Mouse (Mus musculus): ENCODE results near the gene Hexim2. TPM values are rescaled to one million over a fixed set of nuclear protein-coding genes. Genes with fewer than 3 reads are reported as not detected.
A peak's percentile ranks its signal among the peaks of the same experiment; 100 is the strongest.

Gene Hexim2
- polyA plus RNA-seq, 1 experiment from 2014 or later: 6.8 TPM

GRCm38 (mm10) chr11:103099352-103099940, 32.8 kb upstream of the Hexim2 start:
- Histone ChIP-seq H3K27me3 (replicated peaks; ENCODE audit: control insufficient read depth, insufficient read depth, low read length) (peaks cover 23% of the 10 kb centered on the region), H3K9ac (ENCODE audit: low read depth, low read length) (no peak overlapping the region), H3K36me3 (ENCODE audit: control insufficient read depth, insufficient read depth, low read length) (no peaks in the 10 kb centered on the region), H3K9me3 (ENCODE audit: control insufficient read depth, low read length) (no peaks in the 10 kb centered on the region), H3K4me3 (ENCODE audit: low read depth, low read length) (no peak overlapping the region), H3K4me2 (ENCODE audit: low read depth, low read length) (no peak overlapping the region), H3K4me1 (ENCODE audit: control insufficient read depth, insufficient read depth, low read length) (peaks cover 20% of the 10 kb centered on the region), H3K27ac (replicated peaks; ENCODE audit: low read depth, low read length) (no peak overlapping the region)
- ATAC-seq (ENCODE audit: low read depth): no peak
- no peak for DNase-seq (ENCODE audit: low spot score)
- whole genome bisulfite sequencing: 45% methylated on average over 12 of the region's 12 CpGs

GRCm38 (mm10) chr11:103100361-103100760, 31.9 kb upstream of the Hexim2 start:
- peaks cover 23% of the 10 kb centered on the region for H3K27me3 ChIP-seq (replicated peaks; ENCODE audit: control insufficient read depth, insufficient read depth, low read length)
- 74% methylated on average over 8 of the region's 8 CpGs for WGBS
- ATAC-seq (ENCODE audit: low read depth) (no peak), DNase-seq (ENCODE audit: low spot score) (no peak)
- H3K4me1 ChIP-seq (ENCODE audit: control insufficient read depth, insufficient read depth, low read length): peaks cover 20% of the 10 kb centered on the region
- H3K27ac ChIP-seq (replicated peaks; ENCODE audit: low read depth, low read length): no peak overlapping the region
- no peak overlapping the region; the same call in 1 of the 2 replicates for H3K4me3 ChIP-seq (ENCODE audit: low read depth, low read length)
- H3K9ac ChIP-seq (ENCODE audit: low read depth, low read length): no peak overlapping the region
- no peaks in the 10 kb centered on the region for H3K36me3 ChIP-seq (ENCODE audit: control insufficient read depth, insufficient read depth, low read length)
- H3K4me2 ChIP-seq (ENCODE audit: low read depth, low read length): no peak overlapping the region
- H3K9me3 ChIP-seq (ENCODE audit: control insufficient read depth, low read length): no peaks in the 10 kb centered on the region

- 0% methylated on average over 26 of the region's 34 CpGs for WGBS
- Histone ChIP-seq H3K4me1 (ENCODE audit: control insufficient read depth, insufficient read depth, low read length) (peaks cover 20% of the 10 kb centered on the region), H3K9me3 (ENCODE audit: control insufficient read depth, low read length) (no peaks in the 10 kb centered on the region), H3K27ac (replicated peaks; ENCODE audit: low read depth, low read length) (no peak within 1 kb of the TSS), H3K36me3 (ENCODE audit: control insufficient read depth, insufficient read depth, low read length) (no peaks in the 10 kb centered on the region), H3K4me2 (ENCODE audit: low read depth, low read length) (peak within 1 kb of the TSS; percentile 96), H3K9ac (ENCODE audit: low read depth, low read length) (peak within 1 kb of the TSS; percentile 71), H3K4me3 (ENCODE audit: low read depth, low read length) (peak within 1 kb of the TSS; percentile 59), H3K27me3 (replicated peaks; ENCODE audit: control insufficient read depth, insufficient read depth, low read length) (peaks cover 23% of the 10 kb centered on the region)
- DNase-seq (ENCODE audit: low spot score) (peak; percentile 87), ATAC-seq (ENCODE audit: low read depth) (peak; percentile 42)
Measured at GRCm38 (mm10) chr11:103101481-103101865, 30.8 kb upstream of the Hexim2 start, which contains the start of the genes Plcd3 and Acbd4. Plcd3 (minus strand) TSS chr11:103101658. Acbd4 (plus strand) TSS chr11:103101682.

GRCm38 (mm10) chr11:103101866-103102501, 30.2 kb upstream of the Hexim2 start:
- Histone ChIP-seq H3K9me3 (ENCODE audit: control insufficient read depth, low read length) (no peaks in the 10 kb centered on the region), H3K4me3 (ENCODE audit: low read depth, low read length) (peak overlapping the region; percentile 59), H3K4me2 (ENCODE audit: low read depth, low read length) (peak overlapping the region; percentile 96), H3K9ac (ENCODE audit: low read depth, low read length) (peak overlapping the region; percentile 71), H3K27ac (replicated peaks; ENCODE audit: low read depth, low read length) (no peak overlapping the region), H3K4me1 (ENCODE audit: control insufficient read depth, insufficient read depth, low read length) (peaks cover 19% of the 10 kb centered on the region), H3K27me3 (replicated peaks; ENCODE audit: control insufficient read depth, insufficient read depth, low read length) (peaks cover 23% of the 10 kb centered on the region), H3K36me3 (ENCODE audit: control insufficient read depth, insufficient read depth, low read length) (no peaks in the 10 kb centered on the region)
- peak; percentile 50 for DNase-seq (ENCODE audit: low spot score)
- ATAC-seq (ENCODE audit: low read depth): peak; percentile 31; the same call in 1 of the 2 replicates
- WGBS: 4% methylated on average over 30 of the region's 30 CpGs

- Histone ChIP-seq H3K9me3 (ENCODE audit: control insufficient read depth, low read length) (no peaks in the 10 kb centered on the region), H3K27ac (replicated peaks; ENCODE audit: low read depth, low read length) (no peak overlapping the region), H3K4me3 (ENCODE audit: low read depth, low read length) (peak overlapping the region; percentile 59), H3K4me1 (ENCODE audit: control insufficient read depth, insufficient read depth, low read length) (peaks cover 13% of the 10 kb centered on the region), H3K4me2 (ENCODE audit: low read depth, low read length) (peak overlapping the region; percentile 96), H3K27me3 (replicated peaks; ENCODE audit: control insufficient read depth, insufficient read depth, low read length) (peaks cover 23% of the 10 kb centered on the region), H3K9ac (ENCODE audit: low read depth, low read length) (peak overlapping the region; percentile 58), H3K36me3 (ENCODE audit: control insufficient read depth, insufficient read depth, low read length) (no peaks in the 10 kb centered on the region)
- 1% methylated on average over 30 of the region's 35 CpGs for WGBS
- DNase-seq (ENCODE audit: low spot score): peak; percentile 97
- ATAC-seq (ENCODE audit: low read depth): peak; percentile 92
Measured at GRCm38 (mm10) chr11:103102725-103103349, 29.4 kb upstream of the Hexim2 start.

GRCm38 (mm10) chr11:103103621-103104020, 28.6 kb upstream of the Hexim2 start:
- H3K27me3 ChIP-seq (replicated peaks; ENCODE audit: control insufficient read depth, insufficient read depth, low read length): peaks cover 23% of the 10 kb centered on the region
- DNase-seq (ENCODE audit: low spot score): no peak
- H3K9me3 ChIP-seq (ENCODE audit: control insufficient read depth, low read length): no peaks in the 10 kb centered on the region
- no peaks in the 10 kb centered on the region for H3K36me3 ChIP-seq (ENCODE audit: control insufficient read depth, insufficient read depth, low read length)
- WGBS: 52% methylated on average over 8 of the region's 8 CpGs
- ATAC-seq (ENCODE audit: low read depth): no peak
- peak overlapping the region; percentile 59 for H3K4me3 ChIP-seq (ENCODE audit: low read depth, low read length)
- H3K4me2 ChIP-seq (ENCODE audit: low read depth, low read length): peak overlapping the region; percentile 96
- H3K27ac ChIP-seq (replicated peaks; ENCODE audit: low read depth, low read length): no peak overlapping the region
- 0 out of 2 replicates have a peak overlapping the region, but pooled peaks have one; percentile 58 for H3K9ac ChIP-seq (ENCODE audit: low read depth, low read length)
- H3K4me1 ChIP-seq (ENCODE audit: control insufficient read depth, insufficient read depth, low read length): peaks cover 13% of the 10 kb centered on the region

GRCm38 (mm10) chr11:103104469-103104868, 27.8 kb upstream of the Hexim2 start:
- Histone ChIP-seq H3K27ac (replicated peaks; ENCODE audit: low read depth, low read length) (no peak overlapping the region), H3K9ac (ENCODE audit: low read depth, low read length) (no peak overlapping the region), H3K4me2 (ENCODE audit: low read depth, low read length) (no peak overlapping the region), H3K9me3 (ENCODE audit: control insufficient read depth, low read length) (no peaks in the 10 kb centered on the region), H3K4me1 (ENCODE audit: control insufficient read depth, insufficient read depth, low read length) (peaks cover 13% of the 10 kb centered on the region; the same call in 1 of the 2 replicates), H3K36me3 (ENCODE audit: control insufficient read depth, insufficient read depth, low read length) (no peaks in the 10 kb centered on the region), H3K4me3 (ENCODE audit: low read depth, low read length) (no peak overlapping the region), H3K27me3 (replicated peaks; ENCODE audit: control insufficient read depth, insufficient read depth, low read length) (peaks cover 23% of the 10 kb centered on the region)
- 76% methylated on average over 7 of the region's 7 CpGs for WGBS
- ATAC-seq (ENCODE audit: low read depth): no peak
- DNase-seq (ENCODE audit: low spot score): no peak

- H3K36me3 ChIP-seq (ENCODE audit: control insufficient read depth, insufficient read depth, low read length): no peaks in the 10 kb centered on the region
- H3K9ac ChIP-seq (ENCODE audit: low read depth, low read length): no peak overlapping the region
- H3K9me3 ChIP-seq (ENCODE audit: control insufficient read depth, low read length): no peaks in the 10 kb centered on the region
- DNase-seq (ENCODE audit: low spot score) (no peak), ATAC-seq (ENCODE audit: low read depth) (no peak)
- peaks cover 18% of the 10 kb centered on the region for H3K27me3 ChIP-seq (replicated peaks; ENCODE audit: control insufficient read depth, insufficient read depth, low read length)
- 34% methylated on average over 13 of the region's 14 CpGs for WGBS
- H3K4me2 ChIP-seq (ENCODE audit: low read depth, low read length): no peak overlapping the region
- peaks cover 13% of the 10 kb centered on the region; the same call in 1 of the 2 replicates for H3K4me1 ChIP-seq (ENCODE audit: control insufficient read depth, insufficient read depth, low read length)
- H3K4me3 ChIP-seq (ENCODE audit: low read depth, low read length): no peak overlapping the region
- no peak overlapping the region for H3K27ac ChIP-seq (replicated peaks; ENCODE audit: low read depth, low read length)
Measured at GRCm38 (mm10) chr11:103105180-103105725, 27.0 kb upstream of the Hexim2 start.
